Comparison of ENCODE assay signal across 11 mouse cellular contexts in the genomic region with DNA sequence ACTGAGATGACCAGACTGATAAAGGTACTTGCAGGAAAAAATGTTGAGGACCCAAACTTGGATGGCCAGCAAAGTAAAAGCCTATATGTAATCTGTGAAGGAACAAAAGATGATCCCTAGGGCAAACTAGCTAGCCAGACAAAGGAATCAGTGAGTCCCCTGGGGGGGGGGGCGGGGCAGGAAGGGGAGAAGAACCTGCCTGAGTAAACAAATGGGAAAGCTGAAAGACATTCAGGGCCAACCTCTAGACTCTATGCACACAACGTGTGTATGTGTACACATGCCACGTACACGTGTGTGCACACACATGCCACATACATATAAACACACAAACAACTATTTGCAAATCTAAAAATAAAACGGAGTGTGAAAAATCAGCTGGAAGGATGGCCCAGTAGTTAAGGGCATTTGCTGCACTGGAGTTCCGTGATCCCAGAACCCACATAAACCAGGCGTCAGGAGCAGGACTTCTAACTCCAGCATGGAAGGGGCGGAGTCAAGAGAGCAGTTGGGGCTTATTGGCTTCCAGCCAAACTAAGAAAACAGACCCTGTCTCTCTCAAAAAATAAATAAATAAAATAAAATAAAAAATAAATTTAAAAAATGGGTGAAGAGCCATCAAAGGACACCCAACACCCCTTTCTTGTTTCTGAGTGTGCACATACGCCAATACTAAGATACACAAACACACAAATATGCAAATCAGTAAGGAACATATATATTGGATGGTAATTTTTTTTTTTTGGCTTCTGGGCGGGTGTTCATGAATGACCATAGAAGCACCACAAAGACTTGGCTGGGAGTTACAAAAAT. TPM values are rescaled to one million over a fixed set of nuclear protein-coding genes. Genes with fewer than 3 reads are reported as not detected.
DNase-seq lines count a peak whose midpoint lies in the region; ATAC-seq and TF ChIP-seq lines count a peak whose summit lies in the region.
"Had no signal": no experiment of that assay in that cellular context is flagged by ENCODE, and none has a peak within 500 bp of the region (broad histone marks: within the 10 kb centered on the region; RNA-seq: fewer than 3 reads in every experiment).

No protein-coding gene starts in this region.

- H3K36me3 ChIP-seq in lung, embryonic 14.5 days (ENCODE audit: insufficient read depth): peaks cover 14% of the 10 kb centered on the region; the same call in 1 of the 2 replicates
- peaks cover 3% of the 10 kb centered on the region; the same call in 1 of the 2 replicates for H3K36me3 ChIP-seq in embryonic facial prominence, embryonic 15.5 days
- H3K36me3 ChIP-seq in limb, embryonic 13.5 days: peaks cover 11% of the 10 kb centered on the region
- no peaks in the 10 kb centered on the region for H3K36me3 ChIP-seq in intestine, embryonic 16.5 days (ENCODE audit: control insufficient read depth, insufficient read depth, low read length)

- peak overlapping the region; percentile 77 for H3K4me2 ChIP-seq in lung, embryonic 14.5 days
- H3K4me2 ChIP-seq in embryonic facial prominence, embryonic 15.5 days (replicated peaks): peak overlapping the region; percentile 90; the same call in 1 of the 2 replicates
- peak overlapping the region; percentile 78 for H3K4me2 ChIP-seq in limb, embryonic 13.5 days (replicated peaks)
- H3K4me2 ChIP-seq in intestine, embryonic 16.5 days (ENCODE audit: low read depth, low read length): no peak overlapping the region

- no peaks in the 10 kb centered on the region for H3K9me3 ChIP-seq in lung, embryonic 14.5 days (ENCODE audit: low read depth, low read length)
- no peaks in the 10 kb centered on the region for H3K9me3 ChIP-seq in embryonic facial prominence, embryonic 15.5 days (replicated peaks)
- no peaks in the 10 kb centered on the region for H3K9me3 ChIP-seq in limb, embryonic 13.5 days
- H3K9me3 ChIP-seq in intestine, embryonic 16.5 days (ENCODE audit: control insufficient read depth, low read length): no peaks in the 10 kb centered on the region

- H3K9ac ChIP-seq in lung, embryonic 14.5 days: no peak overlapping the region
- no peak overlapping the region for H3K9ac ChIP-seq in embryonic facial prominence, embryonic 15.5 days
- H3K9ac ChIP-seq in limb, embryonic 13.5 days: no peak overlapping the region
- no peak overlapping the region for H3K9ac ChIP-seq in intestine, embryonic 16.5 days (ENCODE audit: low read depth, low read length)

- WGBS in lung, embryonic 14.5 days: 44% methylated on average over 10 of the region's 10 CpGs
- WGBS in embryonic facial prominence, embryonic 15.5 days: 57% methylated on average over 9 of the region's 10 CpGs
- 54% methylated on average over 9 of the region's 10 CpGs for WGBS in limb, embryonic 13.5 days
- WGBS in intestine, embryonic 16.5 days: 46% methylated on average over 9 of the region's 10 CpGs

- DNase-seq in lung, embryonic 14.5 days: peak; percentile 47
- no peak for DNase-seq in lung, postnatal 14 days
- DNase-seq in retina, embryonic 14.5 days (ENCODE audit: low spot score): peak; percentile 36
- no peak for DNase-seq in layer of hippocampus, postnatal 10 days (ENCODE audit: low spot score in 2 of 2)
- no peak for DNase-seq in urinary bladder, adult 2 months (ENCODE audit: low spot score)
- DNase-seq: cerebellum, postnatal 36 days; kidney, postnatal 36 days; thymus, adult 2 months had no signal

- no peak overlapping the region for H3K27ac ChIP-seq in lung, embryonic 14.5 days (ENCODE audit: low read depth)
- H3K27ac ChIP-seq in embryonic facial prominence, embryonic 15.5 days (replicated peaks): no peak overlapping the region
- H3K27ac ChIP-seq in limb, embryonic 13.5 days: no peak overlapping the region
- no peak overlapping the region for H3K27ac ChIP-seq in intestine, embryonic 16.5 days (ENCODE audit: low read length)

- H3K4me3 ChIP-seq in lung, embryonic 14.5 days (ENCODE audit: low read depth, low read length): no peak overlapping the region
- no peak overlapping the region for H3K4me3 ChIP-seq in embryonic facial prominence, embryonic 15.5 days (replicated peaks)
- H3K4me3 ChIP-seq in limb, embryonic 13.5 days: no peak overlapping the region
- H3K4me3 ChIP-seq in intestine, embryonic 16.5 days (ENCODE audit: low read length): no peak overlapping the region

- no peak for ATAC-seq in lung, embryonic 14.5 days (ENCODE audit: insufficient read depth)
- no peak; the same call in 1 of the 2 replicates for ATAC-seq in embryonic facial prominence, embryonic 15.5 days (ENCODE audit: insufficient number of reproducible peaks, low FRiP score, low TSS enrichment, low read depth)
- ATAC-seq in limb, embryonic 13.5 days (ENCODE audit: low FRiP score, low read depth): no peak
- ATAC-seq in intestine, embryonic 16.5 days: no peak

- H3K4me1 ChIP-seq in lung, embryonic 14.5 days (ENCODE audit: insufficient read depth): peaks cover 3% of the 10 kb centered on the region; the same call in 1 of the 2 replicates
- peaks cover 4% of the 10 kb centered on the region; the same call in 1 of the 2 replicates for H3K4me1 ChIP-seq in embryonic facial prominence, embryonic 15.5 days
- peaks cover 15% of the 10 kb centered on the region for H3K4me1 ChIP-seq in limb, embryonic 13.5 days
- H3K4me1 ChIP-seq in intestine, embryonic 16.5 days (ENCODE audit: control insufficient read depth, insufficient read depth, low read length): peaks cover 2% of the 10 kb centered on the region; the same call in 1 of the 2 replicates

- no peak for TF ChIP-seq CTCF in lung, embryonic 14.5 days (IDR thresholded peaks at IDR 0.05; ENCODE audit: low read depth)

- no peaks in the 10 kb centered on the region for H3K27me3 ChIP-seq in lung, embryonic 14.5 days (ENCODE audit: insufficient read depth, low read length)
- no peaks in the 10 kb centered on the region for H3K27me3 ChIP-seq in embryonic facial prominence, embryonic 15.5 days
- no peaks in the 10 kb centered on the region for H3K27me3 ChIP-seq in limb, embryonic 13.5 days
- no peaks in the 10 kb centered on the region for H3K27me3 ChIP-seq in intestine, embryonic 16.5 days (replicated peaks; ENCODE audit: control insufficient read depth, insufficient read depth, low read length)

RNA-seq across cellular contexts. Expression of a gene that starts 1.7 kb away (rescaled TPM):
- 35.2 and 36.1 TPM in 2 replicates for polyA plus RNA-seq in lung, embryonic 14.5 days (2014; fragmentation: Nextera tagmentation; extraction: Ambion mirVana)
- 22.2 and 27.3 TPM in 2 replicates for polyA plus RNA-seq in embryonic facial prominence, embryonic 15.5 days (2015; fragmentation: Nextera tagmentation; extraction: Ambion mirVana)
- polyA plus RNA-seq in limb, embryonic 13.5 days (2015; fragmentation: Nextera tagmentation; extraction: Ambion mirVana): 35.2 and 35.6 TPM in 2 replicates
- total RNA-seq in layer of hippocampus, postnatal 10 days (2021): 10 to 100 TPM; 14.8 to 17.5 TPM
- polyA plus RNA-seq in intestine, embryonic 16.5 days (2015; fragmentation: Nextera tagmentation; extraction: Ambion mirVana): 11.6 and 14.4 TPM in 2 replicates
- polyA plus RNA-seq in urinary bladder, adult 2 months (2012; rRNA removed): 7.1 and 8.4 TPM in 2 replicates

RNA-seq across cellular contexts. Expression of a gene that starts 36.0 kb away (rescaled TPM):
- 209 and 227 TPM in 2 replicates for polyA plus RNA-seq in lung, embryonic 14.5 days (2014; fragmentation: Nextera tagmentation; extraction: Ambion mirVana)
- 116 and 122 TPM in 2 replicates for polyA plus RNA-seq in embryonic facial prominence, embryonic 15.5 days (2015; fragmentation: Nextera tagmentation; extraction: Ambion mirVana)
- 84.3 and 88.6 TPM in 2 replicates for polyA plus RNA-seq in limb, embryonic 13.5 days (2015; fragmentation: Nextera tagmentation; extraction: Ambion mirVana)
- 100 to 1,000 TPM; 117 to 130 TPM for total RNA-seq in layer of hippocampus, postnatal 10 days (2021)
- polyA plus RNA-seq in intestine, embryonic 16.5 days (2015; fragmentation: Nextera tagmentation; extraction: Ambion mirVana): 65.1 and 73.5 TPM in 2 replicates
- polyA plus RNA-seq in urinary bladder, adult 2 months (2012; rRNA removed): 11.1 and 12.0 TPM in 2 replicates

Comparison
In these comparisons a context has a peak if more than half of its experiments do, and no peak if none do; other contexts are left out.
1. DNase-seq: peak in lung, embryonic 14.5 days (single experiment) and retina, embryonic 14.5 days (single experiment); none in lung, postnatal 14 days (single experiment), layer of hippocampus, postnatal 10 days (0 of 2) and urinary bladder, adult 2 months (single experiment).